Mouse (Mus musculus) intestine, embryonic 15.5 days (tissue): Measurements from ENCODE around the gene Tbca. TPM values are rescaled to one million over a fixed set of nuclear protein-coding genes. Genes with fewer than 3 reads are reported as not detected.
A peak's percentile ranks its signal among the peaks of the same experiment; 100 is the strongest.

ENCODE experiments used
- ATAC-seq: fragments of 200-750 bp; cut with Nextera tagmentation; 2 replicates; pipeline ENCODE4 v1.8.0; 2017; ENCODE audit warnings: moderate TSS enrichment, moderate library complexity
- H3K27ac ChIP-seq: fragments of 300-500 bp; sonication (generic); 2 replicates; pipeline ENCODE4 v1.5.1; 2015; ENCODE audit warnings: mild to moderate bottlenecking, inconsistent platforms
- H3K27me3 ChIP-seq: fragments of 300-500 bp; sonication (generic); replicated peaks from 2 replicates; pipeline ENCODE4 v1.6.1; 2015; ENCODE audit warnings: inconsistent platforms
- H3K36me3 ChIP-seq: fragments of 300-500 bp; sonication (generic); 2 replicates; pipeline ENCODE4 v1.6.1; 2015; ENCODE audit warnings: inconsistent platforms
- H3K4me1 ChIP-seq: fragments of 300-500 bp; sonication (generic); replicated peaks from 2 replicates; pipeline ENCODE4 v1.6.1; 2015; ENCODE audit warnings: inconsistent platforms
- H3K4me2 ChIP-seq: fragments of 300-500 bp; sonication (generic); replicated peaks from 2 replicates; pipeline ENCODE4 v1.6.1; 2015; ENCODE audit warnings: mild to moderate bottlenecking, inconsistent platforms
- H3K4me3 ChIP-seq: fragments of 300-500 bp; sonication (generic); replicated peaks from 2 replicates; pipeline ENCODE4 v1.5.1; 2015; ENCODE audit warnings: inconsistent platforms
- H3K9ac ChIP-seq: fragments of 300-500 bp; sonication (generic); 2 replicates; pipeline ENCODE4 v1.6.1; 2015; ENCODE audit warnings: inconsistent platforms
- H3K9me3 ChIP-seq: fragments of 300-500 bp; sonication (generic); 2 replicates; pipeline ENCODE4 v1.6.1; 2016; ENCODE audit warnings: inconsistent platforms
- WGBS: fragments of 180-500 bp; shearing (Covaris S2); methylation state at CpG from one replicate; pipeline ENCODE4 v1.1.7; 2015; 5-methylcytosine and 5-hydroxymethylcytosine counted together
- polyA plus RNA-seq: library from polyadenylated mRNA; unstranded; fragments of >200 nt; fragmentation: Nextera tagmentation; extraction: Ambion mirVana; gene quantifications from 2 replicates; pipeline ENCODE4 v1.2.1, GENCODE M21; 2015

Tbca gene
- polyA plus RNA-seq, 1 experiment from 2014 or later = 241 TPM

DNA sequence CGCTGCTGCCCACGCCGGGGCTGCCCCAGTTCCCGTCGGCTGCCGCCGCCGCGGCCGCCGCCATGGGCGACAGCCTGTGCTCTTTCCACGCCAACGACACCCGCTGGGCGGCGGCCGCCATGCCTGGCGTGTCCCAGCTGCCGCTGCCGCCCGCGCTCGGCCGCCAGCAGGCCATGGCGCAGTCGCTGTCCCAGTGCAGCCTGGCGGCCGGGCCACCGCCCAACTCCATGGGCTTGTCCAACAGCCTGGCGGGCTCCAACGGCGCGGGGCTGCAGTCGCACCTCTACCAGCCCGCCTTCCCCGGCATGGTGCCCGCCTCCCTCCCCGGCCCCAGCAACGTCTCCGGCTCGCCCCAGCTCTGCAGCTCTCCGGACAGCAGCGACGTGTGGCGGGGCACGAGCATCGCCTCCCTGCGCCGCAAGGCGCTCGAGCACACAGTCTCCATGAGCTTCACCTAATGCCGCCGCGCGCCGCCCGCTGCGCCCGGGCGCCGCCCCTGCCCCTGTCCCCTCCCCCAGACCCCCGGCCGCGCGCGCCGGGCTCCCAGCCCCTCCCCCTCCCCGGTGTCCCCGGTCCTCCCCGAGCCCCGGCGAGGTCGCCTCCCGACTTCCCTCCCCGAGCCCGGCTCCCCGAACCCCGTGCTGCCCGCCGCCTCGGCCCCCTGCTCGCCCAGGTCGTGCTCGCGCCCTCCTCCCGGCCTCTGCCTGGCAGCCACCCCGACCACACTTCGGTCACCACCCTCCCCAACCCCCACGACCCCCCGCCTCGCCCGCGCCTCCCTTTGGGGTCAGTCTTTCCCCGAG, 94.7 kb downstream of the Tbca start:
- Histone ChIP-seq H3K27ac (no peak overlapping the region), H3K4me3 (peak overlapping the region; percentile 41), H3K4me2 (peak overlapping the region; percentile 85), H3K36me3 (no peaks in the 10 kb centered on the region), H3K4me1 (peaks cover 21% of the 10 kb centered on the region), H3K9me3 (no peaks in the 10 kb centered on the region), H3K9ac (0 out of 2 replicates have a peak overlapping the region, but pooled peaks have one; percentile 4), H3K27me3 (peaks cover 74% of the 10 kb centered on the region)
- peak; percentile 80 for ATAC-seq
- WGBS = 1% methylated on average over 90 of the region's 95 CpGs

DNA sequence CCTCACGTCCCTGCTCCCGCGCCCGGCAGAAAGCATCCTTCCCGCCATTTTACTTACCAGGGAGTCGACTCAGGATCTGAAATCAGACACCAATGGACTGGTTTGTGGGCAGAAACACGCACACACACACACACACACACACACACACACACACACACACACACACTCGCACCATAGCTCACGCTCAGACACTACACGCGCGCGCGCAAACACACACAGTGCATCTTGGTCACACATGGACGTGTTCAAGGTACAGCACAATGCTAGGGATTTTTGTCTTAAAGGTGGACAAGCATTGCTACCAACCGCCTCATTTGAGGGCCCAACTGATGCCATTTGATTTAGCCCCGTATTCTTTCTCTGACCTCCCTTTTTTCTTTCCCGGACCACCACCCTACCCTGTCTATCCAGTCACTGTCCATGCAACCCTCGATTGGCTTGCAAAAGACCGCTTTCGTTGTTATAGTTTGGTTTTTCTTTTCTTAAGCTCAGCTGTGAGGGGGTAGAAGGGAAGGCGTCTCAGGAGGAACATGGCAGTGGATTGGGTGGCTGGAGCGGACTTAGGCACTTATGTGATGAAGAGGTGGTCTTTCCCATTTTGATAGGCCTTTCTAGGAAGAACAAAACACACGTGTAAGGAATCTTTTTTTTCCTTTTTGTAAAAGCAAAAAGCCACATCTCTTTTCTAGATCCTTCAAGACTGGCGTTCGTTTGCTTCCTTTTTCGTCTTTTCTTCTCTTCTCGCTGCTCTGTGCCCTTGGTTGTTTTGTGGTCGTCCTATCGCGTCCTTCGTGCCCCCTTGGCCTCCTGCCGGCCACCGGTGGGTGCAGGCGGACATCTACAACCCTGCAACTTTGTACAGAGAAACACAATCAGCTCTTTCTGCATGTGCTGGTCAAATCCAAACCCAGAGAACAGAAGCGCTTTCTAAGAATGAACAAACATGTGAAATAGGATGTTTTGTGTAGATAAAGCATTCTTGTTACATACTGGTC, 95.6 kb downstream of the Tbca start:
- Histone ChIP-seq H3K27me3 (peaks cover 79% of the 10 kb centered on the region), H3K27ac (no peak overlapping the region), H3K4me2 (peak overlapping the region; percentile 85), H3K36me3 (no peaks in the 10 kb centered on the region), H3K4me1 (peaks cover 21% of the 10 kb centered on the region), H3K9me3 (no peaks in the 10 kb centered on the region), H3K9ac (no peak overlapping the region), H3K4me3 (peak overlapping the region; percentile 41)
- peak; percentile 28; the same call in 1 of the 2 replicates for ATAC-seq
- 3% methylated on average over 36 of the region's 36 CpGs for WGBS

DNA sequence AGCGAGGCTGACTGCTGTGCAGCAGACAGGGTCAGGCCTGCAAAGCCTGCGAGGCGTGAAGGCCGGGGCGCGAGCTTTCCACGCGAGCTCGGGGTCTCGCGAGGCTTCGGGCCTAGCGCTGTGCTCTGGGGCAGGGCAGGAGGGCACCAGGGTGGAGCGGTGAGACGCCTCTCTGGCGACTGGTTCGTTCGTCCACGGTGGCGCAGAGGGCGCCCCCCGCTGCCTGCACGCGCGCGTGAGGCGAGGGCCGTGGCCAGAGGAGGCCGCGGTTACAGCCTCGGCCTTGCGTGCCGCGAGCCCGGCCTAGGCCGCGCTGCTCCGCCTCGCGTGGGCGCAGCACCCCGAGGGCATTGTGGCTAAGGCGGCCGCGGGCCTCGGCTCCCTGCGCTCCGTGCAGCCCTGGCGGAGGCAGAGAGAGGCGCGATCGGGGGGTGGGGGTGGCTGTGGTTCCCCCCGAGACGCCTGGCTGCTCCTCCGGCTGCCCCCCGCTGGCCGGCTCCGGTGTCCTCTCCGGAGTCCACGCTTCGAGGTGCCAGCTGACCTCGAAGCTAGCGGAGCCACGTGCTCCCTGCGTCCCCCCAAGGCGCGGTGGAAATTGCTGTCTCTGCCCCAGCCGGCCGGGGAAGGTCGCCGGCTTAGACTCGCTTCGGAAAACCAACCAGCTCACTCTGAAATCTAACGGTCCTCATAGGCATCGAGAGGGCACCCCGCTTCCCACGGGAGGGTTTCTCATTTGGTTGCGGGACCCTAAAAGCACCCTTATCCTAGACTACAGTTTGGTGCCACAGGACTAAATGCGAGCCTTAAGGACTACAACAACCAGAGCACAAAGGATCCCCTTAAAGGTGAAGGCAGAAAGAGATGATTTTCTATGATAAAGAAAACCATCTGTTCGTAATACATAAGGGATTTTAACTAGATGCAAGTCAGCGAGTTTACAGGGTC, 96.9 kb downstream of the Tbca start:
- Histone ChIP-seq H3K27me3 (peaks cover 76% of the 10 kb centered on the region), H3K4me1 (peaks cover 21% of the 10 kb centered on the region), H3K4me3 (peak overlapping the region; percentile 24), H3K27ac (no peak overlapping the region), H3K36me3 (no peaks in the 10 kb centered on the region), H3K9ac (no peak overlapping the region), H3K4me2 (peak overlapping the region; percentile 49), H3K9me3 (no peaks in the 10 kb centered on the region)
- WGBS = 2% methylated on average over 80 of the region's 81 CpGs
- ATAC-seq = peak; percentile 25; the same call in 1 of the 2 replicates

Other genes starting within 250 kb of the Tbca start
- not detected in 2 replicates for gene Otp, start 86.7 kb downstream of the Tbca start, polyA plus RNA-seq
- gene Wdr41, start 187.4 kb downstream of the Tbca start, polyA plus RNA-seq = 20.0 and 21.6 TPM in 2 replicates